Mouse (Mus musculus) thymus, adult 18-20 months (tissue): Measurements from ENCODE around the gene Jpt1.
"Not testable (repeated sequence)": the region's sequence is repeated elsewhere in the genome, so short reads cannot be mapped to it uniquely, and the experiment has no call there.

ENCODE experiments used
- DNase-seq, 2 experiments: peaks; one replicate each; pipeline ENCODE4 v3.0.0; 2022; ENCODE audit warnings: mixed read lengths in 2 of 2

Gene Jpt1

DNA sequence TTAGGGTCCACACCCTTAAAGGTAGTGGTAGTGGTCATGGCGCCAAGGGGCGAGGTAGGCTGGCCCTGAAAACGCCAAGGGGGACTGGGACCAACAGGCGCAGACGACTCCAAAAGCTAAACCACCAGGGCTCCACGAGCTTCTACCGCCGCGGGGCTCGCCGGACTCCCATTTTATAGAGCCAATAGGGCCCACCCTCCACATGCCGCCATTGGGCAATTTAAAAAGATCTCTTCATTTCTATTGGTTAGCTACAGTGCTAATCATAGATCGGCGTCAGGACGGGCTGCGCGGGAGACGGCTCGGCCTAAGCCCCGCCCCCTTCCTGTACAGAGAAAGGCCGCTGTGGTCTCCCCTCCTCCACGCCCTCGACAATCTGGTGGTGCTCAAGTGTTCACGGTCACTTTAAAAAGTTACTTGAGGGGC is at the start of gene Jpt1:
Jpt1 (minus strand) TSS at position 150 of the 426 bp plus-strand sequence.
- peak; percentile 93 to 97 for DNase-seq

- DNase-seq: no peak
Observed at GRCm38 (mm10) chr11:115563406-115563805, 49.2 kb upstream of the Jpt1 start.

DNA sequence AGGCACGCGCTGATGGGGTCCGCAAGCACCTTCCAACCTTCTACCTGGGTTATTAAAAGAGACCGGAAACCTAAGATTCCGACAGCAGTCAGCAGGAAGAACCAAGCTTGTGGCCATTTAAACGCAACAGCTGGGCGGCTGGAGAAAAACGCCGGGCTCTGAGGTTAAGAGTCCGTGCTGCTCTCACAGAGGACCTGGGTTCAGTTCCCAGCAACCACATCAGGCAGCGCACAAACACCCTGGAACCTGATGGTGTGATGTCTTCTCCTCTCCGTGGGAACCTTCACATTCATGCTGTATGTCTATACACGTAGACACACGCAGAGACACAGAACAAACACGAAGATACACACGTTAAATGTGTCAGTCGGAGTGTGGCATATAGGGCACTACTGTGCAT is 41.5 kb upstream of the Jpt1 start:
- no peak for DNase-seq

DNA sequence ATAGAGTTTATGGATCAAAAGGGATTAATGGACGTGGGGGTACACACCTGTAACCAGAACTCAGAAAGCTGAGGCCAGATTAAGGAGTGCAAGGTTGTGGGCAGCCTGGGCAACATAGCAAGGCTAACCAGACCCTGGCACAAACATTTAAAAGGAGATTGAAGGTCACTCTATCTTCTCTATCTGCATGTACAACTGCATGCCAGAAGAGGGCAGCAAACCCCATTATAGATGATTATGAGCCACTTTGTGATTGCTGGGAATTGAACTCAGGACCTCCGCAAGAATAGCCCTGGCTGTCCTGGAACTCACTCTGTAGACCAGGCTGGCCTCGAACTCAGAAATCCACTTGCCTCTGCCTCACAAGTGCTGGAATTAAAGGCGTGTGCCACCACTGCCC is 38.6 kb upstream of the Jpt1 start:
- no peak for DNase-seq

- DNase-seq: no peak
Observed at GRCm38 (mm10) chr11:115543571-115543970, 29.4 kb upstream of the Jpt1 start.

GRCm38 (mm10) chr11:115538045-115538444 is 23.9 kb upstream of the Jpt1 start:
- DNase-seq: no peak

GRCm38 (mm10) chr11:115536856-115537568 is 22.8 kb upstream of the Jpt1 start:
- DNase-seq: no peak

- peak; percentile 96 to 97 for DNase-seq
Observed at GRCm38 (mm10) chr11:115536038-115536681, 22.0 kb upstream of the Jpt1 start, which contains the start of gene Sumo2. Gene Sumo2, minus strand, starts transcription at chr11:115536276.

- DNase-seq: peak; percentile 53 to 54
Observed at GRCm38 (mm10) chr11:115535401-115536037, 21.3 kb upstream of the Jpt1 start.

GRCm38 (mm10) chr11:115534759-115535371 is 20.7 kb upstream of the Jpt1 start:
- no peak for DNase-seq

GRCm38 (mm10) chr11:115526446-115526845 is 12.3 kb upstream of the Jpt1 start:
- DNase-seq: not testable (repeated sequence)

GRCm38 (mm10) chr11:115522703-115523102 is 8.5 kb upstream of the Jpt1 start:
- DNase-seq: no peak

DNA sequence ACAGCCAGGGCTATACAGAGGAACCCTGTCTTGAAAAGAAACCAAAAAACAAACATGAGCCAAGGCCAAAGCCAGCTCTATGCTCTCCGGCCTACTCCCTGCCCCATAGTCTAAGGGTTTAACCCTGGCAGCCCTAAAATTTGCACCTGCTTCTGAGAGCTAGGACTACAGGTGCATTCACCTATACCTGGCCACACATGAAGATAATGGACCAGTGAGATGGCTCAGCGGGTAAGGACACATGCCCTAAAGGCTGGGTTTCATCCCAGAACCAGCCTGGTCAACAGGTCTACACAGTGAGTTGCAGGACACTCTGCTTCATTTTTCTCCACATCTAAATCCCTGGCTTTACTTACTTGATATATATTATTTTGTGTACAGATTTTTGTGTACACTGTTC is 8.1 kb upstream of the Jpt1 start:
- DNase-seq: no peak

DNA sequence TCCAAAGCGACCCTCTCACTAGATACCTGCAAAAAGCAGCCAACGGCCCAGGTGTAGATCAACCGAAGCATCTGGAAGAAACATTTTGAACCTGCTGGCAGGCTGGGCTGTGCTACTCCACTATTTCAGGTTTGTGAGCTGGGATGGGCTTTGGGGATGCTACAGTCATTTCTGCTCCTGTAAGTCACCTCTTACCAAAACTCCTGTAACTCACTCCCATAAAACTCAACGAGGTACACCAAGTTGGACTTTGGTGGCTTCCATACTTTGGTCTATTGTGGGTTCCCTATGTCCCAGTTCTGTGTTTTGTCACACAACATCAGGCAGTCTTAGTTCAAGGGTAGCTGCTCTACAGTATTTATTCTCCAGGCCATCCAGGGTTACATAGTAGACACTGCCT is 6.9 kb upstream of the Jpt1 start:
- DNase-seq: no peak

DNA sequence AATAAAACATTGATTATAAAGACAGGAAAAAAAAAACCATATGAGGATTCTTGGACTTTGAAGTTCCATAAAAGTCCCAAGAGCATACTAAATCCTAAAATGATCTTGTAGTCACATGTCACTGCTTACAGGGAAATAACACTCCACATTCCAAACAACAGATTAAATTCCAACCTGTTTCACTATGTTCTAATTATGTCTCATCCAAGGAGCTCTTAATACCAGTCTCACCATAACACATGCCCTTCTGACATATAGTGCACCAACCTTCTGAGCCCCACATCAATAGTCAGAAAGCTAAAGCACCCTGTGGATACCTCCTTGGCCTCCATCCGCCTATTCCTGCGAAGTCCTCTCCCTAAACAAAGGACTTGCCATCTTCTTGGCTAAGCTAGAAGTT is 6.0 kb upstream of the Jpt1 start:
- DNase-seq: no peak

DNA sequence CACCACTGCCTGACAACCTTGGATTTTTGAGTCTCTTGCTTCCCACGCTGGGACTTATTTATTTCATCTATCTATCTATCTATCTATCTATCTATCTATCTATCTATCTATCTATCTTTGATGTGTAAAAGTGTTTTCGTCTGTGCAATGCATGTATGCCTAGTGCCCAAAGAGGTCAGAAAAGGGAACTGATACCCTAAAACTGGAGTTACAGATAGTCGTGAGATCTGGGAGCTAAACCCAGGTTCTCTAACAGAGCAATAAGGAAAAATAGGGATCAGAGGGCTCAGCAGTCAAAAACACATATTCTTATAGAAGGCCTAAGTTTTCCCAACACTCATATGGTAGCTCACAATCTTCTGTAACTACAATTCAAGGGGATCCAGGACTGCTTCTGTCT is 5.4 kb upstream of the Jpt1 start:
- no peak for DNase-seq

DNA sequence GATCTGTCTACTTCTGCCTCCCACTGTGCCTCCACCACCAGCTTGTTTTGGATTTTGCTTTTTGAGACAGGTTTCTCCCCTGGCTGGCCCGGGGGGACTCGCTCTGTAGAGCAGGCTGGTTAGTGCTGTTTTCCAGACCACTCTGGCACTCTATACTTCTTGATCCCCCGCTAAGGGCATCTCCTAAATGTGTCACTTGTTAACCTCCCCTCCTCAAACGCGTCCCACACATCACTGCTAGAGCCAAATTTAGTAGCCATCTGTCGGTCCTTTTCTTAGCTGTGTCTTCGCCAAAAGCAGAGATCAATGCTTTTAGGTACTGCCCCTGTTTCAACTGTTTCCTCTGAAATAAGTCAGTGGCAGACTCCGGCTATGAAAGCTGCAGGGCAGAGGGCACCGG is 4.5 kb upstream of the Jpt1 start:
- DNase-seq: no peak

DNA sequence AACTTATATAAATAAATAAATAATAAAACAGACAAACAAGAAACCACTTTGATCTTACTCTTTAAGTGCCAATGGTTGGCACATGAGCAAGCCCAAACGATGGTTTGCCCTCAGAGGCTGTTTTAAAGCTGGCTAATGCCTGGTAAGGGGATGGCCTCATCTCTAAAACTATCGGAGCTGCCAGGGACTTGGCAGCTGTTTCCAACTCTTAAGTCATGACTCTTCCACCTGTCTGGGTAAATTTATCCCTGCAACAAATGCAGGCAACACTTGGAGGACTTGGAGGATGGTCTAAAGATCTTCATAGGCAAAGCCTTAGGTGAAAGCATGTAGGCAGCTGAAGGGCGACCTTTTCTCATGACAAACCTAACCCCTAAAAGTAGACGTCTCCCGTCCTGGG is 2.8 kb upstream of the Jpt1 start:
- DNase-seq: no peak

DNA sequence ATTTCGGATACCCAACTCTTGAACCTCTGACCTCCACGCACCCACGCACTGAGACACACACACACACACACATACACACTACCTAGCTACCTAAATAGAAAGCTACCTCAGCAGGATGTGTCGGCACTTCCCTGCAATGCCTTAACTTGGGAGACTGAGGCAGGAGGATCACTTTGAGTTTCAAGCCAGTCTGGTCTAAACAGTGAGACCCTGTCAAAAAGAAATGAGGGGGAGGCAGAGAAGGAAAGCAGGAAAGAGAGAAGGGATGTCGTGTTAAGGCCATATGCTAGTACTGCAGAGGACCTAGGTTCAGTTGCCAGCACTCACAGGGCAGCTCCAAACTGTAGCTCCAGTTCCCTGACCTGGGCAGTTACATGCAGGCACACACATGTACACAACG is 834 bp upstream of the Jpt1 start:
- no peak for DNase-seq

GRCm38 (mm10) chr11:115513271-115514237 is 633 bp downstream of the Jpt1 start:
- peak; percentile 44 to 52 for DNase-seq

- peak in 1 of 2 experiments; percentile 49 for DNase-seq
Observed at GRCm38 (mm10) chr11:115512407-115513183, 1.6 kb downstream of the Jpt1 start.
